Mouse (Mus musculus): ENCODE measurements around the gene Tmem206.

DNA sequence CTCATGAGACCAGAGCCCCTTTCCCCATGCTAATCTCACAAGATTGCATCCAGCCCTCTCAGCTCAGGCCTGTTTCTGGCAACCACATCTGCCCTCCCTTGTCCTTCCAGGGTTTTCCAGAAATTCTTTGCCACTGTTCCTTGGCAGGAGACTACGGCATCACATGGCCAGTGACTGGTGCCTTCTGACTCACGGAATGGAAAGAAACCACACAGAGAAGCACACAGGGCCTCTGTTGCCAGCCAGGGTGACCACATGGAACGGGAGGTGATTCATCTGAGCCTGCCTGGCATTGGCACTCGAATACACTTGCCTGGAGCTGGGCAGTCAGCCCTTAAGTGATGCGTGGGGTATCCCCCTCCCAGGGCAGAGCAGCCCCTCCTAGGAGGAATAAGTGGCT, 33.4 kb upstream of the Tmem206 start:
- TF ChIP-seq CTCF (IDR thresholded peaks at IDR 0.05; ENCODE audit: low read depth) (no peak), EP300 (optimal IDR thresholded peaks at IDR 0.05) (no peak)

Measured in stomach, postnatal 0 days (tissue).